Mouse (Mus musculus): ENCODE results near the gene Tas2r144.
A peak's percentile ranks its signal among the peaks of the same experiment; 100 is the strongest.

The Tas2r144 gene

DNA sequence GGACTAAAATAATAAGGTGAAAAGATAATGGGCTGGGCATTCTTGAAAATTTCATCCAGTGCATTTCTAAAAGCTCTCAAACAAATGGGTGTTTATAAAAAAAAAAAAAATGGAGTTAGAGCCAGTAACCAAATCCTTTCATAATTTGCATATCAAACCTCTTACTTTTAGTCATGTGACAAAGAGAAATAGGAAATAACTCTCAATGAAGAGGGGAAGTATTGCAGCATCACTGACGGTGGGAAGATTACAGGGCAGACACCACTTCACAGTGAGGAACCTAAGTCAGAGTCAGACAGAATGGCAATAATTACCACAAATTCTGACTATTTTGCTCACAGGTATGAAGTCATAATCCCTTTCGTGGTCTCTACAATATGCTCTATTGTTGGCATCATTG is at the start of gene Tas2r144:
Gene Tas2r144 (plus strand): TSS at position 301 of the 400 bp plus-strand sequence.
- DNase-seq (ENCODE audit: low read depth): no peak

DNA sequence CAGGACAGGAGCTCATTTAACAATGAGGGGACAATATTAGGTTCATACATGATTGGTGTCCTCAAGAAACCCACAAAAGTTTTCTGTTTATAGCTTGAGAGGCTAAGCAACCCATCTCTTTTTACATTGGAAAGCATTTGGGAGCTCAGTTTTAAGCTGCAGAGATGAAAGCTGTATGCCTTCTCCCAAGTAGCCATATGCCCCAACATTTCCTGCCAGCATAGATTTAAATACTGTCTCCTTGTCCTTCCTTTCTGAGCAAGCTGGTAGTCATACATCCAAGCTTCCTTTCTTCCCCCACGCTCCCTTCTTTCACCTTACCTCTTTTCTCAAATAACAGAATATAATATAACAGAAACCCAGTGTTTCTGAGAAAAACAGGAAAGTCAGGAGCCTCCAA is 32.7 kb upstream of the Tas2r144 start:
- no peak for DNase-seq (ENCODE audit: low read depth)

DNA sequence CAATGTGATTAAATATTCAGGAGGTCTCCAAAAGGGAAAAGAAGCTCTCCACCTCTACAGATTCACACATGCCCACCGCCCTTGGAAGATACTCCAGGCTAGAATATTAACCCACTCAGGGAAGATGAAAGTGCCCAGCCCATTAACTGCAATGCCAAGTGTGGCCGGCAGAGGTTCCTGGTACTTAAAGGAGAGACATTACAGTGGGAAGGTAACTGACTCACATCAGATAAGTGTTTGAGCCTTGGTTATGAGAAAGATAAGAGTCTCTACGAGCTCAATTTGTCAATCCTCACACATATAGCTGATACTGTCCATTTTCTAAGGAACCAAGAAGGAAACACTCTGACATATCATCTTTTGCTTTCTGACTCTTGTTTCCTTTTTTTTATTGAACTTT is 28.9 kb upstream of the Tas2r144 start:
- peak; percentile 24 for DNase-seq (ENCODE audit: low read depth)

DNA sequence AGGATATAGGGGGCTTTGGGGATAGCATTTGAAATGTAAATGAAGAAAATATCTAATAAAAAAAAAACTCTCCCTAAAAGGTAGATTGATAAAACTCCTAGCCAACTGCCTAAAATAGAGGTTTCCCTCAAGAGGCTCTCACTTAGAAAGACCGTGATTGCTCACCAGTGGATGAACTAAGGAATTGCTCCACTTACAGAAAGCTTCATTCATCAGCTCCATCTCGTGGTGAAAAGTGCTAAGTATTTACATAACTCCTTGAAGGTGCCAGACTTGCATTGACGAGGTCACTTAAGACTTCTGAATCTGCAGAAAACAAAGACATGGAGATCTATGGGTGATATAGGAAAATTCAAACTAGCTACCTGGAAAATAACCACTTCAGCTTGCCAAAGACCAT is 17.4 kb upstream of the Tas2r144 start:
- peak; percentile 62 for DNase-seq (ENCODE audit: low read depth)

DNA sequence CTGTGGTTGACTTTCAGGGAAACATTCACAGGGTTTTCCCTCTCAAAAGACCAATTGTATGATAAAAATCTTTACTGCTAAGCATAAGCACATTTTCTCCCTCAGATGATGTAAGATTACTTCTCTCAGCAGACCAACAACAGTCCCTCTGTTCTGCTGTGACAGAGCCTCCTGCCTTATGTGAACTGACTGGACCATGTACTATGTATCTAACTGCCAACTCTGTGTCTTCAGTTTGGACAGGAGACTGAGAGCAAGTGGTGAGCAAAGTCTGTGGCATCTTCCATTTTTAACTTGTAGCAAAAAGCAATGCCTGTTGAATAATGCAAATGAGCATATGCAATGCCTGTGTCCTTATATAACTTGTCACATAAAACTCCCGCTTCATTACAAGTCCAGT is 15.6 kb upstream of the Tas2r144 start:
- no peak for DNase-seq (ENCODE audit: low read depth)

DNA sequence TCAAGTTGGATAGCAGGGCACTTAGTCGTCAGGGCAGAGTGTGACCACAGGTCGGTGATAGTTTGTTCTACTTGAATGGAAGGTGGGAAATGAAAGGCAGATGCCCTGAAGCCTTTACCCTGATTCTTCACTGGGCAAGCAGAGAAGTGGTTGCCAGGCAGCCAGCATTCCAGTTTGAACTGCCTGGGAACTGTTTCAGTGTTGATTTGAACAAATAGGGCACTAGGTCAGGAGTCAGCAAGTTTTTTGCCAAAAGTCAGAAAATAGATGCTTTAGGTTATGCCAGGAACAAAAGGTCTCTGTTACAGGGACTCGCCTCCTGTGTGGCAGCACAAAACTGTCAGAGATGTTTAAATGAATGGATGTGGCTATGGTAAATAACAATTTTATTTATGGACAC is 7.2 kb downstream of the Tas2r144 start:
- peak; percentile 21 for DNase-seq (ENCODE audit: low read depth)

DNA sequence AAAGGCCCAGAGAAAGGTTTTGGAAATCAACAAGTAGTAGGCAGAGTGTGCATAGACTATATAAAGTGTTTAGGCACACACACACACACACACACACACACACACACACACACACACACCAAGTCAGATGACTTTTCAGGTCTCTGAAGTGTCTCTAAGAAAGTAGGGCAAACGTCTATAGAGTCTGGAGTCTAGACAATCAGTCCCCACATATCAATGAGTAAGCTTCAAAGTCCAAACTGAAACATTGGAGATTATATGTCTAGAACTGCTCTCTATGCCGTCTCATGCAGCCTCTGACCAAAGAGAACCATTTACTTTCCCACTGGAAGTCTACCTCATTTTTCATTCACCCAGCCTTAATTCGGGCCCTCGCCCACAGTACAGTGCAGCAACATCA is 9.9 kb downstream of the Tas2r144 start:
- DNase-seq (ENCODE audit: low read depth): no peak

DNA sequence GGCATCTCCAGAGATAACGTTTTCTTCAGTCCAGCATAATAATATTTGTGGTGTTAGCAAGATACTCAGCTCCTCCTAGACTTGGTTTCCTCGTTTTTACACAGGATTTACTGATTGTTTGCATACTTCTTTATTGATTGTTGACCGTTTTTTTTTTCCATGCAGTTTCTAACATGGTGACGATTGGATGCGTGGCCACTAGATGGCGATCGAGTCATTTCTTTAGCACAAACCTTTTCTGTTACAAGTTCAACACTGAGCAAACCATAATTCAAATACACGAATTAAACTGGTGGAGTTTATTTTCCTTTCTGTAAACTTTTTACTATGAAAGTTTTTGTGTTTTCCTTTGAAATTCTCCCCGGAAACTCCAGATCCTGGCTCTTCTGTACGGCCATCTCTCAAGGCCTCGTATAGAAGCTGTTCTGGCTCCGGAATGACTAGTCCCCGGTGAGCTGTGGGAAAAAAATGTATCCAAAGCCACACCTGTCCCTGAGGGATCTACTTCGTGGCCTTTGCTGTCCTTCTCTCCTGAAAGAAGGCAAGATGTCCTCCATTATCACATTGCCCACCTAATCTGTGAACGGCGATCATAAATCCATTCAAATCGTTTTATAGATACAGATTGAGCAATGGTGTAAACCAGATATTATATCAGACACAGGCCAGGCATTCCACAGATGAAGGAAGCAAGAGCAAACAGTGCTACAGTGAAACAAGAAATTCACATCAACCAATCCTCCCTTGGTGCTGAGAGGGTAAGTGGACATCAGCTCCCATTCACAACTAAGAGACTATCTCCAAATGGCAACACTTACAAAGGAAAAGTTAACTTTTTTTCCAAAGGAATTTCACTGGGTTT is 12.3 kb downstream of the Tas2r144 start:
- peak; percentile 92 for DNase-seq (ENCODE audit: low read depth)

DNA sequence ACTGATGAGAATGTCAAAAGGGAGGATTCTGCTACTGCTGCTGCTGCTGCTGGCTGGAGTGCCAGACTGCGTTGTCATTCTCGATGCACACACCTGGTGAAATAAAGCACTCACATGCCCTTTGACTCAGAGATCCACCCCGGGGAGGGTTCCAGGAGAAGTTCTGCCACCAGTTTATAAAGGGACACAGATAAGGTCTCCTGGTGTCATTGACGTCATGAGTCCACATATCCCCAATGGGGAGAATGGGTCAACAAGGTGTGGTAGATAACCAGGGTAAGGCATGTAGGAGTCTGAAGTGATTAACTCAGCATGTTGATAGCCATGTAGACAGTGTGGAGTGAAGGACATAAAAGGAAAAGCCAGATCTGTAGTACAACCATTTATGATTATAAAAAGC is 14.5 kb downstream of the Tas2r144 start:
- no peak for DNase-seq (ENCODE audit: low read depth)

DNA sequence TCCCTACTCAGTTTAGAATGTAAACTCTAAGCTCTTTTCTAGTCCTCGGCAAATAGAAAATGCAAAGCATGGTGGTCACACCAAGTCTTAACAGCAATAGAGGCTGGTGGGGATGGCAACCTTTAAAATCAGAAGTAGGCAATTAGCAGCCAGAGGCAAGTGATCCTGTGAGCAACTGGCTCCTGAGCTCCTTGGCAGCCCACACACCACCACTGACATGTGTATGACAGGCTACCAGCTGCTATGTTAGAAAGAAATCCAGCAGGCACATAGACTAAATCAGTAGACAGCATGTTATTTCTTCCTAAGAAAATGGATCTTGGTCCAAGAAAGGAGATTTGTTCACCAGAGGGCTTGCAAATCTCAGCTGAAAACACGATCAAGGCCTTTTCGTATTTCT is 16.1 kb downstream of the Tas2r144 start:
- no peak for DNase-seq (ENCODE audit: low read depth)

DNA sequence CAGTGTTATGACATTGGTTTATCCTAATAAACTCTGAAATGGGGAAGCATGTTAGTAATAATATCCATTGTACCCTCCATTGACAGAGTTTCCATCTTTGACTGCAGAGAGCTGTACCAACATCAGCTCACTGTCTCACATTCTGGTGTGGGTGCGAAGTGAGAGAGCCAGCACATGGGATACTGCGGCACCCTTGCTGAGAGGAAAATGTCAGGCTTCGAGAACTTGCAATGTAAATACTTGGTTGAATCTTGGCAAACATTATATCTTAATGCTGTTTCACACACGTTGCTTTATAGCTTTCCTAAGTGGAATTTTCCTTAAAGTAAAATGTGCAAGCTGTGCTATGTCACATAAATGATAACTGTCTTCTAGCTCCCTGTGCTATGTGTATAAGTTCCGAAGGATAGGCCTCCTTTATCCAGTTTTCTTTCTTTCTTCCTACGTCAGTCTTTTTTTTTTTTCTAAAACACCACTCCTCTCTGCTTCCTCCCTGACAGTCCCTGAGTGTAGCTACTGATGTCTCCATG is 22.2 kb downstream of the Tas2r144 start:
- no peak for DNase-seq (ENCODE audit: low read depth)

DNA sequence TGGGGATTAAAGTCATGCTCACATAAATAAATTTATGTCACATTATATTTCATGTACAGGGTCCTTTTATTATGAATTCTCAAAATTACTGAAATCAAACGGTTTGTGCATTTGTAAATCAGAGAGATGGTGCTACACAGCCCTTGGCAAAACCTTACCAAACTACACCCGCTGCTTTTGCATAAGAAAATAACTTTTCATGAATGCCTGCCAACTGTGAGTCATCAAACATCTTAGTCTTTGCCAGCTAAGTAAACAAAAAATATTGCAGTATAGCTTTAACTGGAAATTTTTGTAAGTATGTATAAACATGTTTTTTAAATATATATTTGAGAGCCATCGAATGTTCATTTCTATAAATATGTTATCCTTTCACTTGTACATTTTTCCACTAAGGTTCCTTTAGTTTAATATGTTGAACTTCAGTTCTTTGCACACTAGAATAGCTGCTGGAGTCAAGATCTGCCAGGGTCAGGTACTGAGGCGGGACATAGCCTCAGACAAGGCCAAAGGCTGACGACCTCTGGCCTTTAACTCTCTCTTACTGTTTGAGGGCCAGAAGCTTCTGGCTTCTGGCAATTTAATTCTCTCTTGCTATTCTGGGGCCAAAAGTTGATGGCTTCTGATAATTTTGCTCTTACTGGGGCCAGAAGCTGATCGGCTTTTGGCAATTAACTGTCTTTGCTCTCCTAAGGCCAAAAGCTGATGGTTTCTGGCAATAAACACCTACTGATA is 26.4 kb downstream of the Tas2r144 start:
- DNase-seq (ENCODE audit: low read depth): peak; percentile 95

DNA sequence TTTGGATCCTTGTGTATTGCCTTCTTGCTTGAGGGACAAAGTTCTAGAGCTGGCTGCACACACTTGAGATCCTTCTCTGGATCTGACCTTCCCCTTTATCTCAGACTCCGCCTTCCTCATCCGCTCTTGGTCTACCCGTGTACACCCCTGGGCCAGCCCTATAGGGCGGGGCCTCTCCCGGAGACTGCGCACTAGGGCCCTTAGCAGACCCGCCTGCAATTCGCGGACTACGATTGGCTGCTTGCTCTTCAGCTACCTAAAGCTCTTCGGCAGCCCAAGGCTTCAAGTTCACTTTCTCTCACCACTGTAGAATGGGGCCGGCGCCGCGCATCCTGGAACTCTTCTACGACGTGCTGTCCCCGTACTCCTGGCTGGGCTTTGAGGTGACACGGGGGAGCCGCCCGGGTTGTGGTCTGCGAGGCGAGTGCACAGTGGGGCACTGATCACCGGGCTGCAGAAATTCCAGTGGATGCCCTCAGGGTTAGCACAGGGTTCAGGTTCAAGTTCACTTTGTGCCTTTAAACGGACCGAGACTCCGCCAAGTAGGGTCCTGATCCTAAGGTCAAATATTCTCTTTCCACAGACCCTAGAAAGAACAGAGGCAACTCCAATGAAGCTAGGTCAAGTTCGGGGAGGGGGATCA is 30.7 kb downstream of the Tas2r144 start, which contains the start of gene Gstk1:
Gene Gstk1 (plus strand): TSS at position 225 of the 643 bp plus-strand sequence.
- DNase-seq (ENCODE audit: low read depth): no peak

DNA sequence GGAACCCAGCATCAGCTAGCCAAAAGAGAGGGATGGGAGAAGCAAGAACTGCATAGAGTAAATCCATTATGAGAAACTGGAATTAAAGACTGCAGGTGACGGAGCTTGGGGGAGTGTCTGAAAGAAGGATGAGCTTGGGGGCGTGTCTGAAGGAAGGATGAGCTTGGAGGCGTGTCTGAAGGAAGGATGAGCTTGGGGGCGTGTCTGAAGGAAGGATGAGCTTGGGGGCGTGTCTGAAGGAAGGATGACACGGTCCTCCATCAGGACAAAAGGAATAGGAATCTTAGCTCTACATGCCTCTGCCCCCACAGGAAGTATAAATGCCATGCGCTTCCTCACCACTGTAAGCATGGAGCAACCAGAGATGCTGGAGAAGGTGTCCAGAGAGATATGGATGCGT is 32.0 kb downstream of the Tas2r144 start:
- DNase-seq (ENCODE audit: low read depth): no peak

DNA sequence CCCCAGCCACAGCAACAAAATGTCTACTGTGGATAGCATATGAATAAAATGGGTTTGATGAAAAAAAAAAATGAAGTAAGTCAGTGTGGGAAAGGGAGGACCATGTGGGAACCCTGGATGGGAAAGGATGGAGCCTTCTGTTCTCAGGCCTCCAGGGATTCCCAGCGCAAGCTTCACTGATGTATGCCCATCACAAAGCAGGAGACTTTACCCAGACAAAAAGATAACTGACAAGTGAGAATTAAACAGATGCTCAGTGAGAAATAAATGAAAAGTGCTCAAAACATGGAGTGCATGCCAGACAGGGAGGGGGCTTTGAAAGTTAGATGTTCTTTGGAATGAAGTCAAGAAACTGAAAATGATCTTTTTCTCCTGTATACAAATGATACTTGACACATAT is 32.9 kb downstream of the Tas2r144 start:
- DNase-seq (ENCODE audit: low read depth): no peak

DNA sequence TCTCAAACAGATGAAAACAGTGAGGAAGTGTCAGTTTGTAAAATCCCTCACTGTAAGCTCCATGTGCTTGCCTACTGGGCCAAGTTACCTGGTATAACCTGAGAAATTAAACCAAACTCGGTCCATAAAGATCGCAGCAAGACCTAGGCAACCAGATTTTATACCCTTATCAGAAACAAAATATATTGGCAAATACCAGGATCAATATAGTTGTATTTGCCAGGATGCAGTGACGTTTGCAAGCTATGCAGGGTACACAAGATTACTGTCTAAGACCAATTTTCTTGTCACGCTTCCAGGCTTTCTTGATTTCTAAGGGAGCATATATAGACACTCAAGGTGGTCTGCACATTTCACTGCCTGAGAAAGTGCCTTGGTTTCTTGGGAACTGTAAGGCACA is 36.7 kb downstream of the Tas2r144 start:
- DNase-seq (ENCODE audit: low read depth): no peak

DNA sequence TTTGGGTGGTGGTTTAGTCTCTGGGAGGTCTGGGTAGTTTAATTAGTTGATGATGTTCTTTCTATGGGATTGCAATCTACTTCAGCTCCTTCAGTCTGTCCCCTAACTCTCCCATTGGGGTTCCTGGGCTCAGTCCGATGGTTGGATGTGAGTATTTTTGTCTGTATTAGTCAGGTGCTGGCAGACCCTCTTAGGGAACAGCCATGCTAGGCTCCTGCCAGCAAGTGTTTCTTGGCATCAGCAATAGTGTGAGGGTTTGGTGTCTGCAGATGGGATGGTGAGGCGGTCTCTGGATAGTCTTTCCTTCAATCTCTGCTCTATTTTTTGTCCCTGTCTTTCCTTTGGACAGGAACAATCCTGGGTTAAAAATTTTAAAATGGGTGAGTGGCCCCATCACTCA is 38.0 kb downstream of the Tas2r144 start:
- DNase-seq (ENCODE audit: low read depth): no peak

DNA sequence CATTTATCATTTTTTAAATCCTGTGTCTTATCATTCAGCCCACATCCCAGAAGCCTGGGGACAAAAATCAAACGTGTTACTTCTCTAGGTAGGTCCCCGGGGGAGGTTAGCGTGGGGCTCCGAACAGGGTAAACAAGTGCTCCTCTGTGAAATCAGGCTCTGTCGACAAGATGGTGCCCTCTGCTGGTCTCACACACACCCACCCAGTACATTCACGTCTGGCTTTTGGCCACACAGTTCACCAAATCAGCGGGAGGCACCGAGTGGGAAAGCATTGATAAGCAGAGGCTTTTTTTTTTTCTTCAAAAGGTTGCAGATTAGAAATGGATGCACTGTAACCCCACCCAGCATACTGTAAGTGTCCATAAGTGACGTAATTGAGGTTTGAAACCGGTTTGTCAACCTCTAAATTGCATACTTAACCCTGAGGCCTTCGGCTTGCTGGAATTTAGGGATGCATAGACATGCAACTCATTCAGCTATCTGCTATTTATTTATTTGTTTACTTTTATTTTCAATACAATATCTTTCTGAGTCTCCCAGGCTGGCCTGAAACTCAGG is 42.3 kb downstream of the Tas2r144 start:
- peak; percentile 73 for DNase-seq (ENCODE audit: low read depth)

DNA sequence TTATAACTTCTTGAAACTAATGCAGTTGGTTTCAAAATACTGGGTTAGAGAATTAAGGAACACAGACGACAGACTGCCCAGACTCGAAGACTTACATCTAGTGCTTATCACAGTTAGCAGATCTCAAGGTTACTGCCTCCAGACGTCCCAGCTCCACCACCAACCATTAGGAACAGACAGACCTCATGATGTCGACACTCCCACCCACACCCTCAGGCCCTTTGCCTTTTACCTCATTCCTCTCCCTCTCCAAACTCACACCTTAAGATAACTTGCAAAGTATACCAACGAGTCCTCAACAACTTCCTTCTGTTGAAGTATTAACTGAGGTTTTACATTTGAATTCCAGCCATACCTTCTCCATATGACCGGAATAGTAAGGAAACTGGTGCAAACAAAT is 45.3 kb downstream of the Tas2r144 start:
- DNase-seq (ENCODE audit: low read depth): no peak

DNA sequence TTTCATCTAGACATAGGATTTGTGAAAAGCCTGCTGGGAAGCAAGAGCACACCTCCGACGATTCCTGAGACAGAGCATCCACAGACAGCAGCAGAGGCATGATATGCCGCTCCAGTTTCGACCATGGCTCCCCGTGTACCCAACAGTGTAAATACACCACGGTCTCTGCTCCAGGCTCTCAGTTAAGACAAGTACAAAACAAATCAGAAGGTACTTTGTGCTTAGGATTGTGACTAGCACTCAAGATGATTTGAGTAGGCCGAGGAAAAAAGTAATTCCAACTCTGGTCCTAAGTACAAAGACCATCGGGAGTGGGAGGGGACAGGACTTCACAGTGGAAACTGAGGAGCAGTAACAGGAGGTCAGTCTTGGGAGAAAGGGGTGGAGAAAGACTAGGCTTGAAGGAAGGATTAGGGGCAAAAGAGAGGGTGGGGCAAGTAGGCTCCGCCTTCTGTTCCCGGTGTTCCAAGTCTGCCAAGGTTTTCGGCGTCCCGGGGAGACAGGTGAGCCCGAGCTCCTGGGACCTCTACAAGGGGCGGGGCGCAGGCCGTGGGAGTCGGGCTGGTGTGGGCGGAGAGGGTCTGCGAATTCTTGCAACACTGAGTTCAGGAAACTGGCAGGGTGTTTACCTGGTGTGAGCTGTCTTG is 46.5 kb downstream of the Tas2r144 start, which contains the start of gene Tmem139:
Gene Tmem139 (plus strand): TSS at position 447 of the 647 bp plus-strand sequence.
- DNase-seq (ENCODE audit: low read depth): no peak

DNA sequence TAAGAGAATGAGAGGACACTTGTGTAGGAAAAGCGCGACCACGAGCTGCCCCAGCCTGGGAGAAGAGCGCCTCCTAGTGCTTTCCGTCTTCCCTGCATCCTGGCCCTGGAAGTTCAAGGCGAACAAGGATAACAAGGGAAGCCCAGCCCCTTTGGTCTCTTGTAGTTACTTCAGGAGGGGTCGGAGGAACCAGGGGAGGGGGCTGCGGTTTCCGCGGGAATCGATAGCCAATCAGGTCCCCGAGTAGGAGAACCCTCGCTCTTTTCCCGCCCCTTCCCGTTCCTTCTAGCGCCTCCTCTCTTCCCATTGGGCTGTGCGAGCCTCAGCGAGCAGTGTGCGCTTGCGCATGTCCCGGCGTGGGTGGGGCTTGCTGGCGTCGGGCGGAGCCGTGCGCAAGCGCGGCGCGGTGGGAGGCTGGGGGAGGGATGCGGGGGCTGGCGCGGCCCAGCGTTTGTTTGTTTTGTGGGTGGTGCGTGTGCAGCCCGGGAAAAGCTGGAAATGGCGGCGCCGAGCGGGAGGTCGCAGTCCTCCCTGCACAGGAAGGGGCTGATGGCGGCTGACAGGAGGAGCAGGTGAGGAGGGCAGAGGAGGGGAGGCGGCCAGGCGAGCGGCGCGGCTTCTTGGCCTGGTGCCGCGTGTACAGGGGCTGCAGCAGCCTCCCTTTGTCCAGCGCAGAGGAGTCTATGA is 49.6 kb downstream of the Tas2r144 start, which contains the start of gene Casp2:
Gene Casp2 (plus strand): TSS at position 360 of the 687 bp plus-strand sequence.
- DNase-seq (ENCODE audit: low read depth): peak; percentile 100
